Mouse (Mus musculus) cortical plate, adult 2 months (tissue): ENCODE results near the gene Adamts13. TPM values are rescaled to one million over a fixed set of nuclear protein-coding genes. Genes with fewer than 3 reads are reported as not detected.

ENCODE experiments used
- H3K27ac ChIP-seq: fragments of 200-500 bp; 2 replicates; pipeline ENCODE4 v1.5.1; 2012; ENCODE audit warnings: low read length, control low read depth, inconsistent platforms; ENCODE audit not compliant: insufficient read depth
- H3K4me1 ChIP-seq: fragments of 200-500 bp; 2 replicates; pipeline ENCODE4 v1.6.1; 2011; ENCODE audit warnings: low read length; ENCODE audit not compliant: control insufficient read depth, insufficient read depth
- H3K4me3 ChIP-seq: fragments of 200-500 bp; 2 replicates; pipeline ENCODE4 v1.5.1; 2011; ENCODE audit warnings: mild to moderate bottlenecking, low read length, control low read depth; ENCODE audit not compliant: insufficient read depth
- CTCF ChIP-seq: fragments of 200-500 bp; IDR thresholded peaks from 2 replicates; pipeline ENCODE4 v1.5.1; 2011; ENCODE audit warnings: mild to moderate bottlenecking, control low read depth, low read length; ENCODE audit not compliant: insufficient read depth; ENCODE audit errors: extremely low read depth
- POLR2A ChIP-seq: fragments of 200-500 bp; IDR thresholded peaks from 2 replicates; pipeline ENCODE4 v1.6.1; 2011; ENCODE audit warnings: mild to moderate bottlenecking, low read length, control low read depth; ENCODE audit not compliant: insufficient read depth; ENCODE audit errors: extremely low read depth
- polyA plus RNA-seq: library from polyadenylated mRNA; depleted of rRNA; stranded (reverse); fragments of >200 nt; gene quantifications from 2 replicates; pipeline ENCODE4 v1.2.3, GENCODE M21; 2012

Gene Adamts13
- polyA plus RNA-seq, 1 experiment = 7.0 TPM

DNA sequence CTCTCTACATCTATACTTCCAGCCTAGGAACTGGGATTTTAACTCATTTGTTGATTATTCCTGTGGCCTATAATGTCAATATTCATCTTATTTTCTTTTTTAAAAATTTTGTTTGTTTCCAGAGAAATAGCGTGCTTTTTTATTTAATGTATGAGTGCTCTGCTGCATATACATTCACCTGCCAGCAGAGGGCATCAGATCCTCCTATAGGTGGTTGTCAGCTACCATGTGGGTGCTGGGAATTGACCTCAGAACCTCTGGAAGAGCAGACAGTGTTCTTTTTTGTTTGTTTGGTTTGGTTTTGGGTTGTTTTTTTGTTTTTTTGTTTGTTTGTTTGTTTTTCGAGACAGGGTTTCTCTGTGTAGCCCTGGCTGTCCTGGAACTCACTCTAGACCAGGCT lies 6.0 kb upstream of the Adamts13 start:
- Histone ChIP-seq H3K27ac (no peak overlapping the region), H3K4me3 (no peak overlapping the region), H3K4me1 (peaks cover 2% of the 10 kb centered on the region; the same call in 1 of the 2 replicates)
- TF ChIP-seq POLR2A = no peak
- no peak for TF ChIP-seq CTCF

DNA sequence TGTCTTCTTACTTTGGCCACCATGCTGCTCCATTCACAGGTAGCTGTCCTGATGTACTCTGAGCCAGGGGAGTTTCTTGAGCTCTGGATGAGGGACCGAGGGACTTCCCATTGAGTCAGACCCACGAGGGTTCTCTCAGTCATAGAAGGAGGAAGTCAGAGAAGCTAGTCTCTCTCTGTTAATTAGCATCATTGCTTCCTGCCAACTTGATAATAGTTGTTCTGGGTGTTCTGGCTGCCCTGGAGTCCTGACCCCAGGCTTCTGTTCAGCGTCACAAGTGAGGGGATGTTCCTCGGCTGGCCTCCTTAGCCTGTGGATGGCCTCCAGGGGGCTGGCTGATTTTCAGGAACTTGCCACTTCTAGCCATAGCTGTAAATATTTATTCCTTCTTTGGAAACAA lies 744 bp downstream of the Adamts13 start:
- Histone ChIP-seq H3K4me3 (no peak overlapping the region), H3K27ac (no peak overlapping the region), H3K4me1 (no peaks in the 10 kb centered on the region)
- no peak for TF ChIP-seq CTCF
- TF ChIP-seq POLR2A = no peak

DNA sequence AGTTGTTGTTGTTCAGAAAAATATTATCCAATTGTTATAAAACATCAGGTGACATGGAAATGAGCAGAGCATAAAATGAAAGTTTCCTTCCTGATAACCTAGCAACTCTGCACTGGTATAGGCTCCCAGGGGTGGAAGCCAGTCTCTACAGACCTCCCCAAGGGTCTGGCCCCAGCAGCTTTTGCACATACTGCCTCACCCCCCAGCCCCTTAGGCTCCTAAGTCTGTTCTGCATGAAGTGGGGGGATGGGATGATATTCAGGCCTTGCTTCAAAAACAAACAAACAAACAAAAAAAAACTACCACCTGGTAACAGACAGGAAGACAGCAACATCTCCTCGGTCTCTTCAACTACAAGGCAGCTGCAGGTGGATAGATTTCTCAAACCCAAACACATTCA lies 7.1 kb downstream of the Adamts13 start:
- TF ChIP-seq CTCF (no peak), POLR2A (no peak)
- no peak overlapping the region for H3K27ac ChIP-seq

GRCm38 (mm10) chr2:26984179-26984578 lies 11.0 kb downstream of the Adamts13 start:
- no peak for TF ChIP-seq POLR2A
- TF ChIP-seq CTCF = no peak
- no peak overlapping the region for H3K4me3 ChIP-seq
- H3K4me1 ChIP-seq = no peaks in the 10 kb centered on the region
- no peak overlapping the region for H3K27ac ChIP-seq

More for the DNA sequence above, 7.1 kb downstream of the Adamts13 start:
- H3K4me1 ChIP-seq = no peaks in the 10 kb centered on the region
- no peak overlapping the region for H3K4me3 ChIP-seq

DNA sequence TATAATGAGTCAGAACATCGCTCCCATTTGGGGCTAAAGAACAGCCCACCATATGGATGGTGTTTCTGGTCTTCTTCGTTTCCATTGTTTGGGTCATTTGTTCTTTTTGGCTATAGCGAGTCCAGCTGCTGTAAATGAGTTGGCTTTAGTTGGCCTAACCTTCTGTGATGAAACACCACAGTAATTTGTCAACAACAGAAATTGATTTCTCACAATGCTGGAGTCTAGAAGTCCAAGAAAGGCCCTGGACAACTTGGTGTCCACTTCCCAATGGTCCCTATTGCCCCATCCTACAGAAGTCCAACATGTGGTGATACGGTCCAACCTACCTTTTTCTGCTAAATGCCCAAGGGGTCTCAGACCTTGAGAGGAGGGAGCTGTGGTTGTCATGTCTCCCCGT lies 11.4 kb downstream of the Adamts13 start:
- H3K27ac ChIP-seq = no peak overlapping the region
- no peak overlapping the region for H3K4me3 ChIP-seq
- TF ChIP-seq CTCF (no peak), POLR2A (no peak)
- H3K4me1 ChIP-seq = no peaks in the 10 kb centered on the region

DNA sequence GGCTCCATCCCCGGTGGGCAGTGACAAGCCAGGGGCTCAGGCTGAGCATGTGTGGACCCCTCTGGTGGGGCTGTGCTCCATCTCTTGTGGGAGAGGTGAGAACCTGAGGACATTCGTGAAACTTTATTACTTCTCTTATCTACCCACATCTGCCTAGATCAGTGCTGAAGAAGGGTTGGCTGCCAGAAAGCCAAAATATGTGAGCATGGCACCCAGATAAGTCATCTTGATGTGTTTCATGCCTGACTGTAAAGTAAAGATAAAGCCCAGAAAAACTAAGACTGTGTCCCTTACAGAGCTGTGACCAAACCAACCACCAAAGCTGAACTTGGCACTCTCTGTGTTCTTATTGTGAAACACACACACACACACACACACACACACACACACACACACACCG lies 20.7 kb downstream of the Adamts13 start:
- H3K27ac ChIP-seq = no peak overlapping the region
- TF ChIP-seq POLR2A (no peak), CTCF (no peak)
- H3K4me1 ChIP-seq = no peaks in the 10 kb centered on the region
- no peak overlapping the region for H3K4me3 ChIP-seq

DNA sequence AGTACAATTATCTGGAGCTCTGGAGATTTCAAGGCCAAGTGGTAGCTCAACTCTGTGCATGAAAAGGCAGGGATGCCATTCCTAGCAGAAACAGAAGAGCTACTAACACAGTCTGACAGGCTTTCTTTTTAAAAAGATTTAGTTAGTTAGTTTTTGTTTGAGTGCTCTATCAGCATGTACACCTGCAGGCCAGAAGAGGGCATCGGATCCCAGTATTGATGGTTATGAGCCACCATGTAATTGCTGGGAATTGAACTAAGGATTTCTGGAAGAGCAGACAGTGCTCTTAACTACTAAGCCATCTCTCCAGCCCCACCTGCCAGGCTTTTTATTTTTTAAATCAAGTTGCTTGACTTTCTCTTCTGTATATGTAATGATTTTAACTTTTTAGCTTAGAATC lies 24.3 kb downstream of the Adamts13 start:
- Histone ChIP-seq H3K4me1 (no peaks in the 10 kb centered on the region), H3K27ac (no peak overlapping the region), H3K4me3 (no peak overlapping the region)
- no peak for TF ChIP-seq POLR2A
- TF ChIP-seq CTCF = no peak

DNA sequence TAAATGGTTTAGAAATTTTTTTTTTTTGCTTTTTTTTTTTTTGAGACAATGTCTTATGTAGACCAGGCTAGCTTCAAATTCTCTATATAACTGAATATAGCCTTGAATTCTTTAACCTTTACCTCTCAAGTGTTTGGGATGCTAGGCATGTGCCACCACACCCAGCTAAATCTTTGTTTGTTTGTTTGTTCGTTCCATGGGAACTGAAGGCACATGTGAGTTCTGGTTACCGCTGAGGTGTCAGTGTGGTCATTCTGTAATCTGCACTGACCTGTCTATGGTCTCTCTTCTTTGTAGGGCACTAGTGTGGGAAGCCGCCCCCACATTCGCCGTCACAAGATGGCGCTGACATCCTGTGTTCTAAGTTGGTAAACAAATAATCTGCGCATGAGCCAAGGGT lies 24.8 kb downstream of the Adamts13 start:
- no peak overlapping the region for H3K4me3 ChIP-seq
- TF ChIP-seq CTCF (no peak), POLR2A (no peak)
- H3K27ac ChIP-seq = no peak overlapping the region
- no peaks in the 10 kb centered on the region for H3K4me1 ChIP-seq

DNA sequence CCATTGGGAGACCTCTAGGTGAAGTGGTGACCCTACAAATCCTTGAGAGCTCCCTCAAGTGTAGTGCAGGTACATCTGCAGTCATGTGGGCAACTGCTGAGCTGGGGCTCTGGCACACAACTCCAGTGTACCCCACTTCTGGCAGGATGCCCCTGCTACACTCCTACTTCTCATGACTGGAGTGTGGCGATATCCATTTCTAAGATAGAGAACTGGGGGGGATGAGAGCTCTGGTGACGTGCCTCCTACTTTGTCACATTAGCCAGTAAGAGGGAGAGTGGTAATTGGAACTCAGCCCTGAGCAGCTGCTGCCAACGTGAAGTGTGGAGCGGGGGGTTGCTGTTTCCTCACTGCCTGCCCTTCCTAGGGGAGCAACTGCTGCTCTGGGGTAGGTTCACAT lies 33.0 kb downstream of the Adamts13 start:
- peaks cover under 1% of the 10 kb centered on the region; the same call in 1 of the 2 replicates for H3K4me1 ChIP-seq
- no peak for TF ChIP-seq POLR2A
- no peak for TF ChIP-seq CTCF
- H3K4me3 ChIP-seq = no peak overlapping the region
- H3K27ac ChIP-seq = no peak overlapping the region

DNA sequence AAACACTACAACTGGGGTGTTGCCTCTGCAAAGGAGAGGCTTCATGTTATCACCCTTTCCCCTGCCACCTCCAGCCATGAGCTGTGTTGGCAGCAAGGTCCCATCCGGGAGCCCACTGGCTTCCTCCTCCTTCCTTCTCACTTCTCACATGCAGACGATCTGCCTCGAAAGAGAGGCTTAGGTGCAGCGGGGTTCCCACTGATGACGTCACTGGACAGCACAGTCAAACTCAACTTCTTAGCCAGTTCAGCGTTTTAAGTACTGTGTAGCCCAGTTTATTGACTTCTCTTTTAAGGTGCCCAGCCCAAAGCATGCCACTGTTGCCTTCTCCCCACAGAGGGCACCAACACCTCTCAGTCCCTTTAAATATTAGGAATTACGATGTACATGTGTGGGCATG lies 34.5 kb downstream of the Adamts13 start:
- H3K27ac ChIP-seq = no peak overlapping the region
- H3K4me1 ChIP-seq = peaks cover 2% of the 10 kb centered on the region; the same call in 1 of the 2 replicates
- no peak for TF ChIP-seq POLR2A
- TF ChIP-seq CTCF = no peak
- H3K4me3 ChIP-seq = no peak overlapping the region
